Mouse (Mus musculus): ENCODE data around the gene C330007P06Rik.

- TF ChIP-seq ZKSCAN1 (IDR thresholded peaks at IDR 0.05; ENCODE audit: borderline replicate concordance, low read depth, low read length): no peak
- no peak for TF ChIP-seq UBTF (IDR thresholded peaks at IDR 0.05; ENCODE audit: low read depth, low read length)
Measured at GRCm38 (mm10) chrX:36906539-36906938, 32.6 kb upstream of the C330007P06Rik start.

Data from CH12.LX (cell line).